Mouse (Mus musculus) bone marrow macrophage, adult 2 months (primary cell): ENCODE results near the gene Impg1.

Experiments used
- CTCF ChIP-seq: IDR thresholded peaks from 2 replicates; pipeline ENCODE4 v1.5.1; 2012; ENCODE audit warnings: low read depth, mild to moderate bottlenecking, low read length, moderate library complexity
- POLR2A ChIP-seq: IDR thresholded peaks from 2 replicates; pipeline ENCODE4 v1.6.1; 2012; ENCODE audit warnings: mild to moderate bottlenecking, low read depth, low read length, borderline replicate concordance

- TF ChIP-seq CTCF (no peak), POLR2A (no peak)
These were observed 182.9 kb downstream of the Impg1 start for GRCm38 (mm10) chr9:80282426-80282825.
